Mouse (Mus musculus): ENCODE measurements around the gene Fxyd5. TPM values are rescaled to one million over a fixed set of nuclear protein-coding genes. Genes with fewer than 3 reads are reported as not detected.

Fxyd5 gene
- polyA plus RNA-seq, 1 experiment from 2014 or later = 9.1 TPM

- Histone ChIP-seq H3K27ac (replicated peaks) (no peak overlapping the region), H3K36me3 (replicated peaks) (no peaks in the 10 kb centered on the region), H3K27me3 (replicated peaks; ENCODE audit: low read depth, poor library complexity, severe bottlenecking) (peaks cover 93% of the 10 kb centered on the region), H3K4me3 (peak overlapping the region; percentile 47), H3K9me3 (no peaks in the 10 kb centered on the region), H3K4me1 (peaks cover 64% of the 10 kb centered on the region)
- WGBS = 4% methylated on average over 6 of the region's 6 CpGs
- no peak for DNase-seq (ENCODE audit: low spot score)
Observed at GRCm38 (mm10) chr7:31050487-31050886, 8.2 kb upstream of the Fxyd5 start.

DNA sequence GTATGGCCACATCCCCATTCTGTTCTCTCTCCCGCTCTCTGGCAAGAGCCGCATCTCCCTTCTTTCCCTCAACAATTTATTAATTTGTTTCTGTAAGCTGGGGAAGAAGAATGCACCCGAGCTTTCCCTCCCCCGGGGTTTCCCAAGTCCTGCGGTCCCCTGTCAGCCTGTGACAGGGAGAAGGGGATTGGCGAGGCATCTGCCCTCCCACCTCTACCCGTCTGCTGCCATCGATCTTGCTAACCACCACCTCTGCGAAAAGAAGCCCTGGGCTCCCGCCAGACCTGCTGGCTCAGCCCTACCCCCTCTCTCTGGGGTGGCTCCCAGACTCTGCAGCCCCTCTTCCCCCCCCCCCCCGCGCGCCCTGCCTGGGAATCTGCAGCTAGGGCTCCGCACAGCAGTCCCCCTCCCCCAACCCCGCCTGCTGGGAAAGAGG lies 7.6 kb upstream of the Fxyd5 start:
- WGBS = 3% methylated on average over 14 of the region's 15 CpGs
- H3K4me1 ChIP-seq = peaks cover 57% of the 10 kb centered on the region
- DNase-seq (ENCODE audit: low spot score) = peak; percentile 51
- H3K27ac ChIP-seq (replicated peaks) = no peak overlapping the region
- no peaks in the 10 kb centered on the region for H3K9me3 ChIP-seq
- H3K36me3 ChIP-seq (replicated peaks) = no peaks in the 10 kb centered on the region
- peak overlapping the region; percentile 47 for H3K4me3 ChIP-seq
- H3K27me3 ChIP-seq (replicated peaks; ENCODE audit: low read depth, poor library complexity, severe bottlenecking) = peaks cover 93% of the 10 kb centered on the region

DNA sequence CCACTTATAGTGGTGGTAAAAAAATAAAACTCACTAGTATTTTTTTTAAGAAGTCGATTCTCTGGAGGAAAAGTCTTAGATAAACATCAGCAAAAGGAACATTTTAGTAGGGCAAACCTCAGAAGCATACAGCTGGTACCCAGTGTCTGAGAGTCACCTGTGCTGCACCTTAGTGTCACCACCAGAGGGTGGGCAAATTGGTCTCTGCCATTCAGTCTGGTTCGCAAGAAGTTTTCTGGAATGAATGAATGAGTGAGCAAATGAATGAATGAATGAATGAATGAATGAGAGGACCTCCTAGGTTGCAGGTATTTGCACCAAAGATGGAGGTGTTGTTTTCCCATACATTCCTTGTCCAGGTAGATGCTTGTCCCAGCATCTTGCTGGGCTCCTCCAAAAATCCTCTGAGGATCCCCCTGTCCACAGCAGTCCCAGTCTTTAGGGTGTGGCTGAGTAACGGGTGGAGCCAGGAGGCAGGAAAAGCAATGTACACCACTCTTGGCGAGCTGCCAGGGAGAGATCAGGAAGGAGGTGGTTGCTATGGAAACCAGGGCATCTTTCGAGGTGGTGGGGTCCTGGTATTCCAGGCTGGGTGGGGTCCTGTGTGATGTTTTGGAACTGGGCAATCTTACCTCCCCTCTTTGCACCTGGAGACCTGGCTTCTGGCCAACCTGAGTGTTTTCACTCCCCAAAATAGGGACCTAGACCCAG lies 7.0 kb upstream of the Fxyd5 start:
- Histone ChIP-seq H3K4me1 (peaks cover 52% of the 10 kb centered on the region), H3K27ac (replicated peaks) (no peak overlapping the region), H3K4me3 (peak overlapping the region; percentile 47; the same call in 1 of the 2 replicates), H3K9me3 (no peaks in the 10 kb centered on the region), H3K36me3 (replicated peaks) (no peaks in the 10 kb centered on the region), H3K27me3 (replicated peaks; ENCODE audit: low read depth, poor library complexity, severe bottlenecking) (peaks cover 93% of the 10 kb centered on the region)
- WGBS = 22% methylated on average over 5 of the region's 5 CpGs
- peak; percentile 26 for DNase-seq (ENCODE audit: low spot score)

GRCm38 (mm10) chr7:31041662-31042315 lies 492 bp downstream of the Fxyd5 start:
- WGBS = 3% methylated on average over 28 of the region's 28 CpGs
- peak overlapping the region; percentile 47 for H3K4me3 ChIP-seq
- H3K9me3 ChIP-seq = no peaks in the 10 kb centered on the region
- H3K27me3 ChIP-seq (replicated peaks; ENCODE audit: low read depth, poor library complexity, severe bottlenecking) = peaks cover 69% of the 10 kb centered on the region
- peak; percentile 30 for DNase-seq (ENCODE audit: low spot score)
- peaks cover 12% of the 10 kb centered on the region for H3K4me1 ChIP-seq
- 0 out of 2 replicates have a peak overlapping the region, but pooled peaks have one; percentile 30 for H3K27ac ChIP-seq (replicated peaks)
- H3K36me3 ChIP-seq (replicated peaks) = no peaks in the 10 kb centered on the region

DNA sequence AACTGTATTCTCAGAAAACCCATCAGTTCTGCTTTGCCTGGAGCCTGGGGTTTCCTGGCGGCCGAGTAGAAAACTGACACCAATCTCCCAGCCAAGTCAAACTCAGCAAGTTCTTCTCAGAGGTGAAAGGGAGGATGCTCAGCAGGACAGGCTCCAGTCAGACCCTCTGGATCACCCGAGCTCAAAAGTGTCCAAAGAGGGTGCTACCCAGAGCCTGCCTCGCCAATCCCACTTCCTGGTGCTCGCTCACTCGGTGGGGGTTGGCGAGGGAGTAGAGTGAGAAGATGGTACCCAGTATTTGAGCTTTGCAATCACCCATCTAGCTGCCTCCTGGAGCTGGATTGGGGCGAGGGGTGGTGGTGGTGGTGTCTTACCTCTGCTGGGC lies 1.3 kb downstream of the Fxyd5 start:
- WGBS = 34% methylated on average over 8 of the region's 8 CpGs
- H3K27me3 ChIP-seq (replicated peaks; ENCODE audit: low read depth, poor library complexity, severe bottlenecking) = peaks cover 64% of the 10 kb centered on the region

DNA sequence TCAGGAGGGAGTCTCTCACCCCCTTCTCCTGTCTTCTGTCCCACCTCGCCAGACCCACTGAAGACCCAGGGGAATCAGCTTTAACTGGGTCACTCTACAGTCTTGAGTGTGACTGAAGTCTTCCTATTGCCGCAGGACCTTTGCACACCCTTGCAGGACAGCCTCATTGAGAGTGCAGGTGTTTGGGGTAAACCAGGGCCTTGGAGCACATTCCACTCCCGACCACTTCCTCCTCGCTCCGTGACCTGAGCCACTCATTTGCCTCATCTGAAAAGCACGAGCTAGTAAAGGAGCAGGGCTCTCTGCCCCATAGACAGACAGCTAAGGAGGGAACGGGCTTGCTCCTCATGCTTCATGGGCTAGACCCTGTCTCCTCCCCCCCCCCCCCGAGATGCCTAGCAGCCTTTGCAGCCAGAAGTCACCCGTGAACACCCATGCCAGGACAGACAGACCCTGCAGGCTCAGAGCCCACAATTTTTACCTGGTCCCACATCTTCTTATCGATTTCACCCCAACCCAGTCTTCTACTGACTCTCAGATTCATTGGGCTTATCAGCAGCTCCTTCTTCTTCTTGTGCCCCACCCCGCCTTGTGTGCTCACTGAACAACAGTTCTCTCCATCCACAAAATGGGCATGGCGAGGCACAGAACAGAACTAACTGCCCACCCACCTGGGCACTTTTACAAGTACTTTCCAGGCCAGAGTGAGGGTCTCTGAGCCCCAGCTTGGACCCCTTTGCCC lies 1.8 kb downstream of the Fxyd5 start:
- Histone ChIP-seq H3K36me3 (replicated peaks) (no peaks in the 10 kb centered on the region), H3K4me3 (no peak overlapping the region), H3K4me1 (peaks cover 12% of the 10 kb centered on the region), H3K9me3 (no peaks in the 10 kb centered on the region), H3K27me3 (replicated peaks; ENCODE audit: low read depth, poor library complexity, severe bottlenecking) (peaks cover 62% of the 10 kb centered on the region), H3K27ac (replicated peaks) (no peak overlapping the region)
- DNase-seq (ENCODE audit: low spot score) = no peak
- 81% methylated on average over 12 of the region's 12 CpGs for WGBS

More for the DNA sequence above, 1.3 kb downstream of the Fxyd5 start:
- Histone ChIP-seq H3K4me3 (peak overlapping the region; percentile 47; the same call in 1 of the 2 replicates), H3K9me3 (no peaks in the 10 kb centered on the region), H3K27ac (replicated peaks) (no peak overlapping the region), H3K36me3 (replicated peaks) (no peaks in the 10 kb centered on the region), H3K4me1 (peaks cover 12% of the 10 kb centered on the region)
- DNase-seq (ENCODE audit: low spot score) = no peak

GRCm38 (mm10) chr7:31039011-31039410 lies 3.3 kb downstream of the Fxyd5 start:
- H3K36me3 ChIP-seq (replicated peaks) = no peaks in the 10 kb centered on the region
- WGBS = 90% methylated on average over 4 of the region's 4 CpGs

GRCm38 (mm10) chr7:31037675-31038074 lies 4.6 kb downstream of the Fxyd5 start:
- Histone ChIP-seq H3K4me3 (no peak overlapping the region), H3K36me3 (replicated peaks) (no peaks in the 10 kb centered on the region), H3K9me3 (no peaks in the 10 kb centered on the region), H3K4me1 (peaks cover 12% of the 10 kb centered on the region), H3K27me3 (replicated peaks; ENCODE audit: low read depth, poor library complexity, severe bottlenecking) (peaks cover 34% of the 10 kb centered on the region), H3K27ac (replicated peaks) (no peak overlapping the region)
- DNase-seq (ENCODE audit: low spot score) = no peak
- WGBS = 74% methylated on average over 2 of the region's 2 CpGs

More at GRCm38 (mm10) chr7:31039011-31039410, 3.3 kb downstream of the Fxyd5 start:
- Histone ChIP-seq H3K4me3 (no peak overlapping the region), H3K27ac (replicated peaks) (no peak overlapping the region), H3K9me3 (no peaks in the 10 kb centered on the region), H3K4me1 (peaks cover 12% of the 10 kb centered on the region), H3K27me3 (replicated peaks; ENCODE audit: low read depth, poor library complexity, severe bottlenecking) (peaks cover 47% of the 10 kb centered on the region)
- DNase-seq (ENCODE audit: low spot score) = no peak

- 83% methylated on average over 7 of the region's 7 CpGs for WGBS
- H3K4me3 ChIP-seq = no peak overlapping the region
- H3K27me3 ChIP-seq (replicated peaks; ENCODE audit: low read depth, poor library complexity, severe bottlenecking) = peaks cover 26% of the 10 kb centered on the region
- H3K9me3 ChIP-seq = no peaks in the 10 kb centered on the region
- no peaks in the 10 kb centered on the region for H3K36me3 ChIP-seq (replicated peaks)
- H3K4me1 ChIP-seq = peaks cover 6% of the 10 kb centered on the region
- H3K27ac ChIP-seq (replicated peaks) = no peak overlapping the region
- DNase-seq (ENCODE audit: low spot score) = no peak
Observed at GRCm38 (mm10) chr7:31036917-31037316, 5.4 kb downstream of the Fxyd5 start.

- H3K27ac ChIP-seq (replicated peaks) = no peak overlapping the region
- peaks cover 10% of the 10 kb centered on the region for H3K27me3 ChIP-seq (replicated peaks; ENCODE audit: low read depth, poor library complexity, severe bottlenecking)
- WGBS = 83% methylated on average over 11 of the region's 11 CpGs
- no peaks in the 10 kb centered on the region for H3K36me3 ChIP-seq (replicated peaks)
- H3K4me1 ChIP-seq = no peaks in the 10 kb centered on the region
- no peak for DNase-seq (ENCODE audit: low spot score)
- no peaks in the 10 kb centered on the region for H3K9me3 ChIP-seq
- H3K4me3 ChIP-seq = no peak overlapping the region
Observed at GRCm38 (mm10) chr7:31035291-31035690, 7.0 kb downstream of the Fxyd5 start.

- 69% methylated on average over 11 of the region's 11 CpGs for WGBS
- Histone ChIP-seq H3K27ac (replicated peaks) (no peak overlapping the region), H3K9me3 (no peaks in the 10 kb centered on the region), H3K4me1 (no peaks in the 10 kb centered on the region), H3K27me3 (replicated peaks; ENCODE audit: low read depth, poor library complexity, severe bottlenecking) (peaks cover 6% of the 10 kb centered on the region; the same call in 1 of the 2 replicates), H3K4me3 (no peak overlapping the region), H3K36me3 (replicated peaks) (no peaks in the 10 kb centered on the region)
- DNase-seq (ENCODE audit: low spot score) = peak; percentile 14
Observed at GRCm38 (mm10) chr7:31034789-31035188, 7.5 kb downstream of the Fxyd5 start.

- DNase-seq (ENCODE audit: low spot score) = no peak
- H3K4me1 ChIP-seq = no peaks in the 10 kb centered on the region
- WGBS = 70% methylated on average over 9 of the region's 9 CpGs
- no peak overlapping the region for H3K4me3 ChIP-seq
- no peaks in the 10 kb centered on the region for H3K36me3 ChIP-seq (replicated peaks)
- no peaks in the 10 kb centered on the region for H3K27me3 ChIP-seq (replicated peaks; ENCODE audit: low read depth, poor library complexity, severe bottlenecking)
- no peaks in the 10 kb centered on the region for H3K9me3 ChIP-seq
- H3K27ac ChIP-seq (replicated peaks) = no peak overlapping the region
Observed at GRCm38 (mm10) chr7:31033409-31034165, 8.7 kb downstream of the Fxyd5 start.

Measured in embryonic facial prominence, embryonic 10.5 days (tissue).